Mouse (Mus musculus) large intestine, adult 2 months (tissue): ENCODE data around the gene Ccdc96. TPM values are rescaled to one million over a fixed set of nuclear protein-coding genes. Genes with fewer than 3 reads are reported as not detected.

Experiments used
- DNase-seq: peaks from one replicate; pipeline ENCODE4 v3.0.0-alpha.2; 2012; ENCODE audit warnings: low read depth, low spot score
- whole genome bisulfite sequencing: fragments of 180-500 bp; shearing (Covaris S2); methylation state at CpG from one replicate; pipeline ENCODE4 v1.1.7; 2018; 5-methylcytosine and 5-hydroxymethylcytosine counted together
- polyA plus RNA-seq: library from polyadenylated mRNA; depleted of rRNA; stranded (reverse); fragments of >200 nt; gene quantifications from 2 replicates; pipeline ENCODE4 v1.2.3, GENCODE M21; 2012

The Ccdc96 gene
- polyA plus RNA-seq, 1 experiment, result 0.09 TPM

GRCm38 (mm10) chr5:36471206-36471605 is 13.2 kb upstream of the Ccdc96 start:
- DNase-seq, result no peak
- 90% methylated on average over 8 of the region's 8 CpGs for WGBS

GRCm38 (mm10) chr5:36472876-36473655 is 11.3 kb upstream of the Ccdc96 start:
- no peak for DNase-seq
- 88% methylated on average over 4 of the region's 4 CpGs for WGBS

DNA sequence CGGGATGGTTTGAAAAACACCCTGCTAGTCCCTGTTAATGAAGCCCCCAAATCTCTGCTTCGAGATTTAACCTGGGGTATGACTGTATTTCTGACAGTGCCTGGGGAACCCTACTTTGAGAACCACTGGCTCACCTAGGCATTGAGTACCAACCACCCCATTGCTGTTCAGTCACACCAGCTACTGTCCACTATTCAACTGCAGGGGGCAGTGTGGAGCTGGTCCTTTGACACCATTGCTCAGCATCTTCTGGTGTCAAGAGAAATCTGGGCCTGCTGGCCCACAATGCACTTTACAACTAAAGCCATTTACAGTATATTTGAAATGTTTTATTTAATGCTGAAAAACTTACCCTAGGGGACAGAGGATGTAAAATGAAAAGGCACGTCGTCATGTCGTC is 10.1 kb upstream of the Ccdc96 start:
- peak; percentile 61 for DNase-seq
- 85% methylated on average over 5 of the region's 5 CpGs for WGBS

GRCm38 (mm10) chr5:36477486-36477885 is 6.9 kb upstream of the Ccdc96 start:
- DNase-seq, result no peak
- WGBS, result 89% methylated on average over 3 of the region's 3 CpGs

DNA sequence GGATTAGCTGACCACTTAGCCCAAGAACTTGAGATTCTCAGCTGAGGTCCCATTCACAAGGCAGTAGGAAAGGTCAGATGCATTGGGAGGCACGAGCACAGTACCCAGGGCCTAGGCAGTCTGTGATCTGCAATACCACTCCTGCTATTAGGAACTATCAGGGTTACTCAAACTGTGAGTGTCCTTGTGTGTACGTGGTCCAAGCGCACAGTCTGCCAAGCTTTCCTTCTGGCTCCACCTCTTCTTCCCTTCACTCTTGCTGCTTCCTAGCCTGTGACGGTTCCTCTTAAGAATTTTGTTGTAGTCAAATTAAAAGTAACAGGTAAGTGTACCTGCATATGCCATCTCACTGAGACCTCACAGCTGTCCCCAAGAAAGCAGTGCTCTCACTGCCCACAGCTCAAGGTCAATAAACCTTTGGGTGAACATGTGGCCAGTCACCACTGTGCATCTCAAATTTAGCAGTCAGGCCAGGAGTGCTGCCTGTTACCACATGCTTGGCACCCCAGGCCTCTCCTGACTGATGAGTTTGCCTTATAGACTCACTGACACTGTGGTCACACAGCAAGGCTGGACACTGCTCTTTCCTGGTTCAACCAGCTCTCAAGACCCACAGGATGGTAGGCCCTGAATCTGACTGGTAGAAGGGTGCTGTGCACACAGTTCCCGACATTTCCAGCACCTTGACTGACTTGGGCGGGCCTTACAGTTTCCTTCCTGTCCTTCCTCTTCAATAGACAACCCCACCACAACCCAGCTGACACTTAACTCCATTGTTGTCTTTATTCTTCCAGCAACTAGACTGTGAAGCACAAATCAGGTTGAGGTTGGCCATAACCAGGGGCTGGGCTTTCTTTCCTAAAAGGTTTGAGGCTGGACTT is 5.6 kb upstream of the Ccdc96 start:
- 81% methylated on average over 6 of the region's 6 CpGs for WGBS
- no peak for DNase-seq

DNA sequence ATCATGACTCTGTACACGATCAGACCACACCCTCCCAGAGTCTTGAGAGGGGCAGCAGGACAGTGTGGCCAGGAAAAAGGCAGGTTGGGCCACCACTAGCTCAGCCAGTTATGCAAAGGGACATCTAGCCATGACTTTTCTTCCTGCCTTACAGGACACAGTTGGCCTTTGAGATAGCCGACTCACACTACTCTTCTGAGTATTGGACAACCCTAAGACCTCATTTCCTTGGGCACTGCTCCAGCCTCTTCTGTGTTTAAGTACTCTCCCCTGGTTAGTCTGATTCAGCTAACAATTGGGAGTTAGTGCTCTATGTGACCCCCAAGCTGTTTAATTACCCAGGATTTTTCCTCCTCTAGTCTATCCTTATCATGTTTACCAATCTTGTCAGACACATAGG is 4.7 kb upstream of the Ccdc96 start:
- WGBS, result 21% methylated on average over 2 of the region's 2 CpGs
- no peak for DNase-seq

GRCm38 (mm10) chr5:36480398-36480797 is 4.0 kb upstream of the Ccdc96 start:
- no peak for DNase-seq
- 72% methylated on average over 4 of the region's 4 CpGs for WGBS

DNA sequence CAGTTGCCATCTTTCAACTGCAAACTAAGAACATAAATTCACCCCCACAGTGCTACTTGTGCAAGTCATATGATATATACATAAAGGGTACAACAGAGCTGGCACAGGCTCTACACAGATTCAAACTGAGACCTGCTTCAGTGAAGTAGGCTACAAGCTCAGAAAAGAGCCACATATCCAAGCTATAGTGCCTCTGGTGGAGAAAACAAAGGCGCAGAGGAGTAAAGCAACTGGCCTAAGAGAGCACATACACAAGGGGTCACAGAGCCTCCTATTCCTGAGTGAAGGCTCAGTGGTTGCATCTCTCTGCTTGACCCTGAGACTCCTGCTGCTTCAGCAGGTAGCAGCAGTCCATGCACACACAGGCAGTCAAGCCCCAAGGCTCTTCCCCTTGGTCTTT is 3.3 kb upstream of the Ccdc96 start:
- no peak for DNase-seq
- WGBS, result 50% methylated on average over 1 of the region's 1 CpGs

DNA sequence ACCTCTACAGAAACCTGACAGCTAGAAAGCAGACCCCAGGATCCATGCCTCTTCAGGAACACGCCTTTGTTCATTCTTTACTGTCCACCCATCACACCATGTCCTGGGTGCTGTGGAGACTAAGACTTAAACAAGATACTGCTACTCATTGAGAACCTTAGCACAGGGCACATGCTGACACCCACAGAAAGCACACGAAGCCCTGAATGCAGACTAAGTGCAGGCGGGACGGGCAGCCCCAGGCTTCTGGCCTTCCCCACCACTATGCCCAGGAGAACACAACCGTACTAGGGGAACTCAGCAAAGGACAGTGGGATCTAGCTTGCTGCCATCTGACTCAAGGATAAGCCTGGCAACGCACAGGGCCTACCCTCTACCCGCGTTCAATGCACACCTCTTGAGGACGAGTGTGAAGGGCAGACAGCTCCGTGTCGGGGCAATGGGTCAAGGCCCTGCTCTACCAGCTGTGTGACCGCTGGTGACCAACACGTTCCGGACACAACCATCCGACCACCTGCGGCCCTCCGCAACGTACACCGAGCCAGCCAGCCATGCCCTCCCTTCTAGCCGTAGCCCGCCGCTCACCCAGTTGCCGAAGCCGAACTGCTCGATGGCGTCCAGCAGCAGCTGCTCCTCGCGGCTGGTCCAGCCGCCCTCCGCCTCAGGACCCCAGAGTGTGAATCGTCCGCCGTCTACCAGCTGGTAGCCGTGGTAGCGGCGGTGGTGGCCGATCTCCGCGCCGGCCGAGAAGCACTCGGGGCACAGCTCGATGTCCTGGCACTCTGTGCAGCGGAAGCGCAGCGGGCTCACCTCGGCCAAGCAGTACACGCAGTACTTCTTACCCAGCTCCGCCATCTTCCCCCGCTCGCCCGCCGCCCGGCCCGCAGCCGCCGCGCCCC is 936 bp upstream of the Ccdc96 start:
- no peak for DNase-seq
- WGBS, result 2% methylated on average over 58 of the region's 58 CpGs

- no peak for DNase-seq
- 25% methylated on average over 19 of the region's 19 CpGs for WGBS
Observed at GRCm38 (mm10) chr5:36485306-36485705, 918 bp downstream of the Ccdc96 start.

- no peak for DNase-seq
- WGBS, result 50% methylated on average over 2 of the region's 2 CpGs
Observed at GRCm38 (mm10) chr5:36489225-36489624, 4.8 kb downstream of the Ccdc96 start.

GRCm38 (mm10) chr5:36493919-36494318 is 9.5 kb downstream of the Ccdc96 start:
- no peak for DNase-seq
- 84% methylated on average over 6 of the region's 6 CpGs for WGBS

DNA sequence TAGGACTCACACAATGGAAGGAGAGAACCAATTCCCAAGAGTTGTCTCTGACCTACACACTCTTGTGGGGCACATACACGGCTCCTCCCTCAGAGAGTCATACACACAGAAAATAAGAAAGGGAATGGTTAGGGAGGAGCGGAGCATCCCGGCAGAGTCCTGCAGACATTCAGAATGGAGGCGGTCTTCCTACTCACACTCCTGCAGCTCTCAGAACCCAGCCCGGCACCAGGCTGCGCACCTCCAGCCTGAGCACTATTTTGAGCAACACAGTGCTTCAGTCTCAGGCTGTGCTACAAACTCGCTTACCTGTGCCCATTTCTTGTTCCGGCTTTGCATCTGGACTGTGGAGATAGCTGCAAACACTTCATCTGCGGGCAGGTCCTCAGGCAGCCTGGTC is 10.3 kb downstream of the Ccdc96 start:
- 96% methylated on average over 9 of the region's 9 CpGs for WGBS
- DNase-seq, result no peak

GRCm38 (mm10) chr5:36505235-36505634 is 20.8 kb downstream of the Ccdc96 start:
- no peak for DNase-seq
- 58% methylated on average over 7 of the region's 7 CpGs for WGBS

DNA sequence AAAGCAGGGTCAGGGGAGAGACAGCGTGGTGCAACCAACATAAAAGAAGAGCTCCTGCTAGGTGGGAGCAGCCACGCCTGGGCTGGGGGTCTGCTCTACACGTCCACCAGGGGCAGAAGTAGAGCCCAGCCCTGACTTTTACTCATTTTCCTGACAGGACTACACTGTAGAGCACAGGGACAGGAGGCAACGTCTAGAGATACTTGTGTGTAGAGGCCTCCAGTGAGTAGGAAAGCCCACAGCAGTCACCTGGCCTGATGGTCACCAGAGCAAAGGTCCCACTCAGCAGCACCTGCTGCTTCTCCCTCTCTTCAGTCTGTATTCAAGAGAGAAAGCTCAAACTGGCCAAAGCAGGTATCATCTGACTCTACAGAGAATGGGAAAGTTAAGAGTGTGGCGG is 21.3 kb downstream of the Ccdc96 start:
- DNase-seq, result no peak
- 75% methylated on average over 5 of the region's 5 CpGs for WGBS

DNA sequence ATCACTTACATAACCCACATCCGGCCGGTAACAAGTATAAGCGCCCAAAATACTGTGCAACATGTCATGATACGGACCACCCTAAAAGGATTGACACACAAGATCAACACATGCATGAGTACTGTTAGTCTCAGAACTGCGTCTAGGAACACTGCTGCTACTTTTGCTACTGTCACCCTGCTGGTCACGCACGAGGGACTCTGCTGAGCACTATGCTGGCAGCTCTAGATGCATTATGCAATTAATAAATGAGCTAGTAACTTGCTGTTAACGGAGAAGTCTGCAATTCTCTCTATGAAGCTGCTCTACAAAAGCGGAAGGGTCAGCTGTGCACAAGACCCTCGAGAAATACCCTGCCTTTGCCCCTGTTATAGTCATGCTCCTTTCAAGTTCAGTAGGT is 24.0 kb downstream of the Ccdc96 start:
- 94% methylated on average over 10 of the region's 10 CpGs for WGBS
- no peak for DNase-seq

DNA sequence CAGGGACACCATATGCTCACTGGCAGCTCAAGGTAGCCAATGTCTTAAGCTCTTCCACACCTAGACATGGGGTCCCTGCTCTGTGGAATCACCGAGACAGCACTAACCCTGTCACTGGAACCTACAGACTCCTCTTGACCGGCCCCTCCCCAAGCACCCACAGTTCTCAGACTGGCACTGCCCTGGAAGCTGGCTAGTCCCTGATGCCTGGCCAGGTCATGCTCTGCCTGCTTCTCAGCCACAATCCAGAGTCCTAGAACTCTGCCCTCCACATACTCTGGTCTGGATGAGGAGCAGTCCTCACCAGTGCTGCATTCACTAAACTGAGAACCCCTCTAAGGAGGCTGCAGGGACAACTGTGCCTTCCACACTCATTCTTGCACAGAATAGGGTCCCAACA is 26.6 kb downstream of the Ccdc96 start:
- DNase-seq, result no peak
- 96% methylated on average over 2 of the region's 2 CpGs for WGBS

- WGBS, result 91% methylated on average over 1 of the region's 1 CpGs
- DNase-seq, result no peak
Observed at GRCm38 (mm10) chr5:36515126-36515525, 30.7 kb downstream of the Ccdc96 start.

- 89% methylated on average over 5 of the region's 5 CpGs for WGBS
- DNase-seq, result no peak
Observed at GRCm38 (mm10) chr5:36515558-36515957, 31.2 kb downstream of the Ccdc96 start.

DNA sequence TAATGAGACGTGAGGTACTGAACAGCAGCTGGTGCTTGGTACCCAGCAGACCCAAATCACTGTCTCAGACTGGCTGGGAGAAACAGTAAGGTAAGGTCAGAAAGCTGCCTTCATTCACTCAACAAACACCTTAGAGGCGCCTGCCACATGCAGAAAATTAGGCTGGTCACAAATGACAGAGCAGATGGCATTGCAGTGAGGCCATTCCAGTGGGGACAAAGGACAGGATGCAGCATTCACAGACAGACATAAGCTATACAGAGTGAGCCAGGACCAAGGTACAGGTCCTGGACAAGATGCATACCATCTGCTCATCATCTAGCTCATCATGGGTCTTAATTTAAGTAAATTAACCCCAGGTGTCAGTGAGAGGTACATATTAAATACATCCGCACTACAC is 33.2 kb downstream of the Ccdc96 start:
- DNase-seq, result no peak
- WGBS, result 94% methylated on average over 3 of the region's 3 CpGs
